Mouse (Mus musculus) heart, embryonic 14.5 days (tissue): ENCODE measurements around the gene Trim71. TPM values are rescaled to one million over a fixed set of nuclear protein-coding genes. Genes with fewer than 3 reads are reported as not detected.

Experiments
- ATAC-seq: fragments of 200-750 bp; cut with Nextera tagmentation; 2 replicates; pipeline ENCODE4 v1.8.0; 2017; ENCODE audit warnings: low read depth, moderate TSS enrichment; ENCODE audit not compliant: insufficient number of reproducible peaks, insufficient read depth, low FRiP score
- H3K27ac ChIP-seq, 2 experiments: fragments of 200-500 bp in 1 of 2; fragments of 300-500 bp in 1 of 2; sonication (generic) in 1 of 2; replicated peaks in 1 of 2; 2 replicates each; pipeline ENCODE4 v1.5.1; 2012 to 2014; ENCODE audit warnings: low read depth in 2 of 2, low read length in 2 of 2, control low read depth in 1 of 2, mild to moderate bottlenecking in 1 of 2, mixed read lengths in 1 of 2; ENCODE audit not compliant: control insufficient read depth in 1 of 2, insufficient read depth in 1 of 2
- H3K27me3 ChIP-seq: fragments of 300-500 bp; sonication (generic); 2 replicates; pipeline ENCODE4 v1.6.1; 2014; ENCODE audit warnings: mild to moderate bottlenecking, low read length, control low read depth; ENCODE audit not compliant: control insufficient read depth, insufficient read depth
- H3K36me3 ChIP-seq: fragments of 300-500 bp; sonication (generic); 2 replicates; pipeline ENCODE4 v1.6.1; 2014; ENCODE audit warnings: mild to moderate bottlenecking, control low read depth, low read length, mixed read lengths; ENCODE audit not compliant: control insufficient read depth, insufficient read depth
- H3K4me1 ChIP-seq, 2 experiments: fragments of 200-500 bp in 1 of 2; fragments of 300-500 bp in 1 of 2; sonication (generic) in 1 of 2; 2 replicates each; pipeline ENCODE4 v1.6.1; 2012 to 2014; ENCODE audit warnings: low read length in 2 of 2, control low read depth in 1 of 2, mixed read lengths in 1 of 2; ENCODE audit not compliant: control insufficient read depth in 2 of 2, insufficient read depth in 2 of 2
- H3K4me2 ChIP-seq: fragments of 300-500 bp; sonication (generic); 2 replicates; pipeline ENCODE4 v1.6.1; 2014; ENCODE audit warnings: mild to moderate bottlenecking, low read length
- H3K4me3 ChIP-seq, 2 experiments: fragments of 200-500 bp in 1 of 2; fragments of 300-500 bp in 1 of 2; sonication (generic) in 1 of 2; 2 replicates each; pipeline ENCODE4 v1.5.1; 2012 to 2014; ENCODE audit warnings: low read length in 2 of 2, mild to moderate bottlenecking in 2 of 2, control low read depth in 1 of 2, low read depth in 1 of 2, moderate library complexity in 1 of 2; ENCODE audit not compliant: control insufficient read depth in 1 of 2, insufficient read depth in 1 of 2
- H3K9ac ChIP-seq: fragments of 300-500 bp; sonication (generic); 2 replicates; pipeline ENCODE4 v1.6.1; 2014; ENCODE audit warnings: mild to moderate bottlenecking, low read length
- H3K9me3 ChIP-seq: fragments of 300-500 bp; sonication (generic); 2 replicates; pipeline ENCODE4 v1.6.1; 2016; ENCODE audit warnings: low read length, control low read depth; ENCODE audit not compliant: control insufficient read depth
- WGBS: fragments of 180-500 bp; shearing (Covaris S2); extraction: QIAGEN DNeasy Blood & Tissue Kit; methylation state at CpG from one replicate; pipeline ENCODE4 v1.1.7; 2014; 5-methylcytosine and 5-hydroxymethylcytosine counted together
- polyA plus RNA-seq: library from polyadenylated mRNA; unstranded; fragments of >200 nt; fragmentation: Nextera tagmentation; extraction: Ambion mirVana; gene quantifications from 2 replicates; pipeline ENCODE4 v1.2.1, GENCODE M21; 2014

The Trim71 gene
- polyA plus RNA-seq, 1 experiment from 2014 or later = not detected

DNA sequence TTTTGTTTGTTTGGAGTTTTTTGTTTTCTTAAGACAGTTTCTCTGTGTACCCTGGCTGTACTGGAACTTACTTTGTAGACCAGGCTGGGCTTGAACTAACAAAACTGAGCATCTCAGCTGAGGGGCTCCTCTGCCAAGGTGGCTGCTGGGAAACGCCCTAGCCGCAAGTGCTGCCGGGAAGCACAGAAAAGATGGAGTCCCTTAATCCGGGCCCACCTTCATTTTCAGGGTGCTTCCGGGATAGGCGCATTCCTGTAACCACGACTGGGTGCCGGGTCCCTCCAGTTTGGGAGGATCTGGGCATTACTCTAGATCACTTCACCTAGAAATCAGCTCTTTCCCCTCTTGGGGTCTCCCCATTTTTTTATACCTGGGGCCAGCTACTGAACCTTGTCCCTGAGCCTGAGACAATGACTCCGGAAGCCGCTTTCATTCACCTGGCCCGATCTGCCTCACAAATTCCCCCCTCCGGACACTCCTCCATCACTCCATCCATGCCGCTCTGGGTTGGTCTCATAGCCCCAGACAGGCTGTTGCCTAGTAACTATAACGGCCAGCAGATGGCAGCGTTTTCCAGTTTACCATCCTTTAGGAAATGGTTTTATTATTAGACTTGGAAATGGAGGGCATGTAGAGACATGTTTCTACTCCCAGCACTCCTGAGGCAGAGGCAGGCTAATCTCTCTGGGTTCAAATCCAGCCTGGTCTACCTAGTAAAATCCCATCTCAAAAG lies 64.2 kb downstream of the Trim71 start:
- Histone ChIP-seq H3K27me3 (0 out of 2 replicates have a peak, but pooled peaks cover 3% of the 10 kb centered on the region), H3K9me3 (no peaks in the 10 kb centered on the region), H3K27ac (no peak overlapping the region), H3K9ac (no peak overlapping the region), H3K4me1 (no peaks in the 10 kb centered on the region; a peak in 1 of 4 replicates), H3K4me2 (no peak overlapping the region), H3K4me3 (no peak overlapping the region), H3K36me3 (no peaks in the 10 kb centered on the region)
- 15% methylated on average over 15 of the region's 15 CpGs for WGBS
- no peak for ATAC-seq

GRCm38 (mm10) chr9:114498218-114498617 lies 66.0 kb downstream of the Trim71 start:
- H3K9me3 ChIP-seq = no peaks in the 10 kb centered on the region
- H3K4me2 ChIP-seq = peak overlapping the region; percentile 41; the same call in 1 of the 2 replicates
- no peak overlapping the region for H3K9ac ChIP-seq
- 5% methylated on average over 11 of the region's 11 CpGs for WGBS
- no peak overlapping the region for H3K4me3 ChIP-seq
- peak; percentile 61; the same call in 1 of the 2 replicates for ATAC-seq
- no peaks in the 10 kb centered on the region; a peak in 1 of 4 replicates for H3K4me1 ChIP-seq
- no peaks in the 10 kb centered on the region for H3K36me3 ChIP-seq
- no peak overlapping the region for H3K27ac ChIP-seq
- H3K27me3 ChIP-seq = 0 out of 2 replicates have a peak, but pooled peaks cover 3% of the 10 kb centered on the region

GRCm38 (mm10) chr9:114496469-114496868 lies 67.7 kb downstream of the Trim71 start:
- H3K27ac ChIP-seq = no peak overlapping the region
- no peaks in the 10 kb centered on the region for H3K36me3 ChIP-seq
- ATAC-seq = no peak
- 66% methylated on average over 7 of the region's 7 CpGs for WGBS
- no peaks in the 10 kb centered on the region for H3K9me3 ChIP-seq
- H3K4me1 ChIP-seq = no peaks in the 10 kb centered on the region; a peak in 1 of 4 replicates
- no peak overlapping the region for H3K4me3 ChIP-seq
- no peak overlapping the region for H3K9ac ChIP-seq
- H3K27me3 ChIP-seq = 0 out of 2 replicates have a peak, but pooled peaks cover 3% of the 10 kb centered on the region
- H3K4me2 ChIP-seq = no peak overlapping the region

DNA sequence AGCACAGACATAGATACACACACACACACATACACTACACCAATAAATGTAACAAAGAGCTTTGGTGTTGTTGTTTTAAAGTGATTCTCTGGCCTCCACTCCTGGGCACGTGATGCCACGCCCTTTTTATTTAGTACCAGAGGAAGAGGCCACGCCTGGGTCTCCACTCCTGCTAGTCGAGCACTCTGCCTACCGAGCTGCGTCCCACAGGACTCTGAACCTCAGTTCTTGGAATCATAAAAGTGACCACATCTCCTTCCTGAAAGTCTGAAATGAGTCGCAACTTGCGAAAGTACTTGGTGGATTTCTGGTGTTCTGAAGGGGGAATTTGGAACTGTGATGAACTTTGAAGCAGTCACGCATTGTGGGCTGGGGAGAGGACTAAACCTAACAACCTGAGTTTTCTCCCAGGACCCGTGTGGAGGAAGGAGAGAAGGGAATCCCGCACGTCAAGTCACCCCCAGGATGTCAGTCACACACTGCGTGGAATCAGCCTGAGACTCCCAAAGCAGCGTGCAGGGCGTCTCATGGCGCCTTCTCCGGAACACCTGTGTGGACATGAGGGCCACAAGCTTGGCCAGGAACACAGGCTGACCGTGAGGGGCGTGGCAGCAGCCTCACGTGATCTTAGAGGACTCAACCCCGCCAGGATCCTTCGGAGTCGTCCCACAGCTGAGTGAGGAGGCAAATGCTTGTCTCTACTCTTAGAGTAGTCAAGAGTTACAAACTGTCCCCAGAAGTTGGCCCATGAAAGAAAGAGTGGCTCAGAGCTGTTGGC lies 76.5 kb downstream of the Trim71 start:
- Histone ChIP-seq H3K36me3 (no peaks in the 10 kb centered on the region), H3K4me2 (no peak overlapping the region), H3K27me3 (no peaks in the 10 kb centered on the region), H3K9me3 (no peaks in the 10 kb centered on the region), H3K4me1 (no peaks in the 10 kb centered on the region), H3K4me3 (no peak overlapping the region), H3K9ac (no peak overlapping the region), H3K27ac (no peak overlapping the region)
- no peak for ATAC-seq
- WGBS = 77% methylated on average over 23 of the region's 23 CpGs

DNA sequence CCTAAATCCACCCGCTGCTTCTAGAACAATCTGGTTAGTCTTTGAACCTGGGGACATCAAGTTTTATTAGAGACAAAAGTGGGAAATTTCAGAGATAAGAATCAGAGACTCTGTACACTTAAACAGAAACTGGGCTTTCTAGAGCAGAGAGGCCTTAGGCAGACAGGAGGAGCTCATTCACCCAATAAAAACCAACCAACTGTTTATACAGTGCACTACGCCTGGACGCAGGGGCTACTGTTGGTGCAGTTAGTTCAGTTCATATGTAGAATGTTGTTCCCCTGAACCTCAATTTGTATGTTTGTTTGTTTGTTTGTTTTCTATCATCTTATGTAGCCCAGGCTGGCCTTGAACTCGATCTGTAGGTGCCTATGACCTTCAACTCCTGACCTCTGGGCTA lies 77.4 kb downstream of the Trim71 start:
- 81% methylated on average over 4 of the region's 4 CpGs for WGBS
- Histone ChIP-seq H3K4me3 (no peak overlapping the region), H3K9ac (no peak overlapping the region), H3K36me3 (no peaks in the 10 kb centered on the region), H3K9me3 (no peaks in the 10 kb centered on the region), H3K27ac (no peak overlapping the region), H3K4me2 (no peak overlapping the region), H3K27me3 (no peaks in the 10 kb centered on the region), H3K4me1 (no peaks in the 10 kb centered on the region)
- ATAC-seq = no peak

- 0 out of 2 replicates have a peak, but pooled peaks have one; percentile 35 for ATAC-seq
- no peak overlapping the region for H3K9ac ChIP-seq
- H3K36me3 ChIP-seq = no peaks in the 10 kb centered on the region
- H3K27ac ChIP-seq = no peak overlapping the region
- WGBS = 72% methylated on average over 5 of the region's 5 CpGs
- no peak overlapping the region for H3K4me3 ChIP-seq
- no peaks in the 10 kb centered on the region for H3K9me3 ChIP-seq
- no peaks in the 10 kb centered on the region for H3K4me1 ChIP-seq
- no peaks in the 10 kb centered on the region for H3K27me3 ChIP-seq
- H3K4me2 ChIP-seq = no peak overlapping the region
Observed at GRCm38 (mm10) chr9:114484771-114485170, 79.4 kb downstream of the Trim71 start.

DNA sequence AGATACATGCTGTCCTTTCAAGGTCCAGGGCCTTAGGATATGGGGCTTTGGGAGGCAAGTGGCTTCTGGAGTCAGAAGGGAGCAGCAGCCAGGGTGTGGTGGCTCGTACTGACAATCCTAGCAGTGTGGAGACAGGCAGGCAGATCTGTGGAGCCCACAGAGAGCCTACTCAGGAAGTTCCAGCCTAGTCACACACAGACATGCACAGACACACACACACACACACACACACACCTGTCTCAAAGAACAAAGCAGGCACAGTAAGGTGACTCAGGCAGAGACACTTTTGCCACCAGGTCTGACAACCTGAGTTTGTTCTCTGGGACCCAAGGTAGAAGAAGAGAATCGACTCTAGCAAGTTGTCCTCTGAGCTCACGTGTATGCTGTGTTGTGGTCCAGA lies 83.2 kb downstream of the Trim71 start:
- Histone ChIP-seq H3K9me3 (no peaks in the 10 kb centered on the region), H3K27me3 (no peaks in the 10 kb centered on the region), H3K4me3 (no peak overlapping the region), H3K27ac (no peak overlapping the region), H3K4me1 (no peaks in the 10 kb centered on the region), H3K4me2 (no peak overlapping the region), H3K36me3 (no peaks in the 10 kb centered on the region), H3K9ac (no peak overlapping the region)
- 71% methylated on average over 3 of the region's 3 CpGs for WGBS
- ATAC-seq = no peak
